Mouse (Mus musculus) liver, adult 2 months (tissue): ENCODE results near the gene Sapcd1. TPM values are rescaled to one million over a fixed set of nuclear protein-coding genes. Genes with fewer than 3 reads are reported as not detected.

Source experiments
- DNase-seq: peaks from one replicate; pipeline ENCODE4 v3.0.0-alpha.2; 2011; ENCODE audit warnings: low read depth, low spot score; ENCODE audit errors: extremely low read depth
- H3K27ac ChIP-seq: fragments of 200-500 bp; replicated peaks from 2 replicates; pipeline ENCODE4 v1.5.1; 2012; ENCODE audit warnings: low read depth, mild to moderate bottlenecking, control low read depth, inconsistent platforms, low read length; ENCODE audit not compliant: insufficient read depth
- H3K27me3 ChIP-seq: fragments of 200-500 bp; 2 replicates; pipeline ENCODE4 v1.6.1; 2012; ENCODE audit warnings: mild to moderate bottlenecking, moderate library complexity, low read length, inconsistent platforms; ENCODE audit not compliant: control insufficient read depth, insufficient read depth
- H3K36me3 ChIP-seq: fragments of 200-500 bp; 2 replicates; pipeline ENCODE4 v1.6.1; 2012; ENCODE audit warnings: low read length, inconsistent platforms; ENCODE audit not compliant: control insufficient read depth, insufficient read depth
- H3K4me1 ChIP-seq: fragments of 200-500 bp; 2 replicates; pipeline ENCODE4 v1.6.1; 2011; ENCODE audit warnings: low read length; ENCODE audit not compliant: control insufficient read depth, insufficient read depth
- H3K4me3 ChIP-seq: fragments of 200-500 bp; 2 replicates; pipeline ENCODE4 v1.5.1; 2011; ENCODE audit warnings: low read depth, mild to moderate bottlenecking, control low read depth, low read length, moderate library complexity; ENCODE audit not compliant: insufficient read depth
- H3K79me2 ChIP-seq: fragments of 200-500 bp; 2 replicates; pipeline ENCODE4 v1.6.1; 2012; ENCODE audit warnings: inconsistent platforms, mild to moderate bottlenecking, low read length, moderate library complexity; ENCODE audit not compliant: control insufficient read depth, insufficient read depth
- H3K9ac ChIP-seq: fragments of 200-500 bp; 2 replicates; pipeline ENCODE4 v1.6.1; 2012; ENCODE audit warnings: low read depth, mild to moderate bottlenecking, control low read depth, inconsistent platforms, low read length
- CTCF ChIP-seq: fragments of 200-500 bp; IDR thresholded peaks from 2 replicates; pipeline ENCODE4 v1.5.1; 2011; ENCODE audit warnings: low read depth, low read length, control low read depth
- POLR2A ChIP-seq: fragments of 200-500 bp; IDR thresholded peaks from 2 replicates; pipeline ENCODE4 v1.6.1; 2011; ENCODE audit warnings: low read length, control low read depth; ENCODE audit not compliant: insufficient read depth; ENCODE audit errors: extremely low read depth
- WGBS: fragments of 180-500 bp; shearing (Covaris S2); methylation state at CpG from one replicate; pipeline ENCODE4 v1.1.7; 2018; 5-methylcytosine and 5-hydroxymethylcytosine counted together
- polyA plus RNA-seq: library from polyadenylated mRNA; depleted of rRNA; stranded (reverse); fragments of >200 nt; gene quantifications from 2 replicates; pipeline ENCODE4 v1.2.3, GENCODE M21; 2012
- total RNA-seq: library from RNA; depleted of rRNA; stranded (reverse); fragments of >200 nt; gene quantifications from 2 replicates; pipeline ENCODE4 v1.2.3, GENCODE M21; 2014

The Sapcd1 gene
- total and polyA plus RNA-seq, 2 experiments: 0.66 TPM; not detected in 1

DNA sequence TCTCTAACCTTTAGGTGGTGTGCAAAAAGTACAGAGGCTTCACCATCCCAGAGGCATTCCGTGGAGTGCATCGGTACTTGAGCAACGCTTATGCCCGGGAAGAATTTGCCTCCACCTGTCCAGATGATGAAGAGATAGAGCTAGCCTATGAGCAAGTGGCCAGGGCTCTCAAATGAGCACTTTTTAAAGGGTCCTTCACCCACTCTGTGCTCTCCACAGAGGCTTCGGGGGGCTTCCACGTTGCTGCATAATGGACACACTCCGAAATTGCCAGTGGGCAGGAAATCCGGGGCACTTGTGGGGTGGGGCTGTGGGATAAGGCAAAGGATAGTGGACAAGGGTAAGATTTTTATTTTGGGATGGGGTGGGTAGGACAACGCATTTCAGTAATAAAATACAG, 30.5 kb upstream of the Sapcd1 start:
- Histone ChIP-seq H3K27ac (no peak overlapping the region), H3K27me3 (no peaks in the 10 kb centered on the region), H3K36me3 (peaks cover 10% of the 10 kb centered on the region; the same call in 1 of the 2 replicates), H3K79me2 (no peaks in the 10 kb centered on the region), H3K9ac (no peak overlapping the region), H3K4me1 (peaks cover 3% of the 10 kb centered on the region; the same call in 1 of the 2 replicates), H3K4me3 (no peak overlapping the region)
- TF ChIP-seq POLR2A (no peak), CTCF (no peak)
- no peak for DNase-seq
- WGBS: 63% methylated on average over 9 of the region's 9 CpGs

- peaks cover 11% of the 10 kb centered on the region; the same call in 1 of the 2 replicates for H3K36me3 ChIP-seq
- peaks cover 3% of the 10 kb centered on the region; the same call in 1 of the 2 replicates for H3K4me1 ChIP-seq
- no peak for DNase-seq
- 87% methylated on average over 3 of the region's 3 CpGs for WGBS
- H3K79me2 ChIP-seq: no peaks in the 10 kb centered on the region
- no peaks in the 10 kb centered on the region for H3K27me3 ChIP-seq
- H3K27ac ChIP-seq: no peak overlapping the region
- no peak for TF ChIP-seq POLR2A
- TF ChIP-seq CTCF: no peak
- no peak overlapping the region for H3K4me3 ChIP-seq
- H3K9ac ChIP-seq: no peak overlapping the region
Observed at GRCm38 (mm10) chr17:35057090-35057489, 29.3 kb upstream of the Sapcd1 start.

- no peak overlapping the region for H3K4me3 ChIP-seq
- H3K27me3 ChIP-seq: no peaks in the 10 kb centered on the region
- H3K27ac ChIP-seq: no peak overlapping the region
- TF ChIP-seq CTCF: no peak
- no peak for TF ChIP-seq POLR2A
- H3K36me3 ChIP-seq: peaks cover 11% of the 10 kb centered on the region; the same call in 1 of the 2 replicates
- 89% methylated on average over 7 of the region's 7 CpGs for WGBS
- H3K4me1 ChIP-seq: peaks cover 3% of the 10 kb centered on the region; the same call in 1 of the 2 replicates
- no peak overlapping the region for H3K9ac ChIP-seq
- DNase-seq: no peak
- H3K79me2 ChIP-seq: no peaks in the 10 kb centered on the region
Observed at GRCm38 (mm10) chr17:35055691-35056495, 28.1 kb upstream of the Sapcd1 start.

DNA sequence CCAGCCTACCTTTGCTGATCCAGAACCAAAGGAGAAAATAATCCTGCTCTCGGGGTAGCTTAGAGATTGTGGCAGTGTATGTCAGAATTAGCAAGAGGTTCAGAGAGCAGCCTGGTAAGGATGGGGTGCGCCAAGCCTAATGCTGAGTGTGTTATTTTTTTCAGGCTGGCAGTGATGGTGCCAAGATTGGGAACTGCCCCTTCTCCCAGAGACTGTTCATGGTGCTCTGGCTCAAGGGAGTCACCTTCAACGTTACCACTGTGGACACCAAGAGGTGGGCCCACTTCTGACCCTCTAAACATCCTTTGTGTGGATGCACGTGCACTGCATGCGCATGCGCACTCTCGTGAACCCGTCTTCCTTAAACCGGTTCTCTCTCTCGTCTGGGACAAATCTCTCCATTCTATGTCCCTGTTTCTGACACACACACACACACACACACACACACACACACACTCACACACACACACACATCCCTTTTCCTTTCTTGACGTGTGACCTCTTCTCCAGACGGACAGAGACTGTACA, 24.5 kb upstream of the Sapcd1 start:
- no peak for DNase-seq
- Histone ChIP-seq H3K27me3 (no peaks in the 10 kb centered on the region), H3K79me2 (no peaks in the 10 kb centered on the region), H3K27ac (0 out of 2 replicates have a peak overlapping the region, but pooled peaks have one; percentile 17), H3K36me3 (peaks cover 10% of the 10 kb centered on the region; the same call in 1 of the 2 replicates), H3K4me1 (peaks cover 11% of the 10 kb centered on the region), H3K4me3 (no peak overlapping the region), H3K9ac (no peak overlapping the region; the same call in 1 of the 2 replicates)
- TF ChIP-seq CTCF: no peak
- no peak for TF ChIP-seq POLR2A
- WGBS: 75% methylated on average over 12 of the region's 12 CpGs

- 59% methylated on average over 21 of the region's 21 CpGs for WGBS
- peak overlapping the region; percentile 80 for H3K27ac ChIP-seq
- peaks cover 12% of the 10 kb centered on the region for H3K4me1 ChIP-seq
- peak overlapping the region; percentile 78 for H3K9ac ChIP-seq
- H3K27me3 ChIP-seq: no peaks in the 10 kb centered on the region
- DNase-seq: peak; percentile 42
- H3K4me3 ChIP-seq: peak overlapping the region; percentile 68
- H3K79me2 ChIP-seq: no peaks in the 10 kb centered on the region
- peaks cover 9% of the 10 kb centered on the region; the same call in 1 of the 2 replicates for H3K36me3 ChIP-seq
- 0 out of 2 replicates have a peak, but pooled peaks have one; percentile 26 for TF ChIP-seq POLR2A
- TF ChIP-seq CTCF: no peak
Observed at GRCm38 (mm10) chr17:35051156-35052086, 23.6 kb upstream of the Sapcd1 start.
